Mouse (Mus musculus): Measurements from ENCODE around the gene Gm9999.
A peak's percentile ranks its signal among the peaks of the same experiment; 100 is the strongest.
"Not testable (repeated sequence)": the region's sequence is repeated elsewhere in the genome, so short reads cannot be mapped to it uniquely, and the experiment has no call there.

Gm9999 gene

GRCm38 (mm10) chr7:46999983-47000643, 16.7 kb downstream of the Gm9999 start:
- no peak for DNase-seq

- DNase-seq, result peak in 1 of 2 experiments; percentile 48
These were observed 17.2 kb downstream of the Gm9999 start for GRCm38 (mm10) chr7:47000644-47000983.

GRCm38 (mm10) chr7:47001125-47001899, 17.9 kb downstream of the Gm9999 start:
- no peak for DNase-seq

- no peak for DNase-seq
These were observed 18.5 kb downstream of the Gm9999 start for GRCm38 (mm10) chr7:47001900-47002275.

- peak in 1 of 2 experiments; percentile 19 for DNase-seq
These were observed 20.2 kb downstream of the Gm9999 start for GRCm38 (mm10) chr7:47003411-47004115.

GRCm38 (mm10) chr7:47007109-47007780, 23.9 kb downstream of the Gm9999 start:
- peak in 1 of 2 experiments; percentile 10 for DNase-seq

GRCm38 (mm10) chr7:47007818-47008167, 24.4 kb downstream of the Gm9999 start:
- no peak for DNase-seq

- DNase-seq, result peak; percentile 99
These were observed 25.0 kb downstream of the Gm9999 start, which contains the start of gene Spty2d1 for GRCm38 (mm10) chr7:47008168-47008993. Spty2d1 (minus strand) TSS chr7:47008411.

- no peak for DNase-seq
These were observed 29.9 kb downstream of the Gm9999 start for GRCm38 (mm10) chr7:47013131-47013767.

GRCm38 (mm10) chr7:47014564-47015389, 31.4 kb downstream of the Gm9999 start:
- DNase-seq, result peak; percentile 34 to 82

- peak; percentile 89 to 94 for DNase-seq
These were observed 32.1 kb downstream of the Gm9999 start for GRCm38 (mm10) chr7:47015390-47016065.

- DNase-seq, result no peak
These were observed 33.2 kb downstream of the Gm9999 start for GRCm38 (mm10) chr7:47016602-47017001.

- no peak for DNase-seq
These were observed 33.8 kb downstream of the Gm9999 start for GRCm38 (mm10) chr7:47017146-47017545.

- DNase-seq, result peak in 1 of 2 experiments; percentile 58
These were observed 36.3 kb downstream of the Gm9999 start for GRCm38 (mm10) chr7:47019641-47020040.

- DNase-seq, result peak; percentile 40 to 55
These were observed 37.6 kb downstream of the Gm9999 start for GRCm38 (mm10) chr7:47020956-47021355.

- DNase-seq, result no peak
These were observed 39.1 kb downstream of the Gm9999 start for GRCm38 (mm10) chr7:47022482-47022881.

- peak; percentile 78 to 80 for DNase-seq
These were observed 40.1 kb downstream of the Gm9999 start for GRCm38 (mm10) chr7:47023530-47023929.

- no peak for DNase-seq
These were observed 41.1 kb downstream of the Gm9999 start for GRCm38 (mm10) chr7:47024454-47024853.

- DNase-seq, result no peak
These were observed 42.0 kb downstream of the Gm9999 start for GRCm38 (mm10) chr7:47025429-47025828.

- DNase-seq, result not testable (repeated sequence)
These were observed 43.5 kb downstream of the Gm9999 start for GRCm38 (mm10) chr7:47026899-47027298.

Data from lung, adult 18-20 months (tissue).